ENCODE assay signal across 9 mouse cellular contexts in genomic region chr7:118478835-118479312, GRCm38 (mm10). TPM values are rescaled to one million over a fixed set of nuclear protein-coding genes. Genes with fewer than 3 reads are reported as not detected.
DNase-seq lines count a peak whose midpoint lies in the region; ATAC-seq and TF ChIP-seq lines count a peak whose summit lies in the region.
"Had no signal": no experiment of that assay in that cellular context is flagged by ENCODE, and none has a peak within 500 bp of the region (broad histone marks: within the 10 kb centered on the region; RNA-seq: fewer than 3 reads in every experiment).

No protein-coding gene starts in this region.

- DNase-seq in adipocyte (ENCODE audit: low spot score): peak; percentile 15
- DNase-seq in heart, postnatal 36 days: peak; percentile 65 to 79
- peak; percentile 71 for DNase-seq in lung, postnatal 10 days
- DNase-seq in embryo, embryonic 9.5 days (ENCODE audit: extremely low spot score): no peak
- DNase-seq in frontal cortex, postnatal 14 days (ENCODE audit: low spot score in 2 of 2): no peak
- no peak for DNase-seq in right cerebral cortex, postnatal 10 days (ENCODE audit: low spot score in 2 of 2)

- H3K4me1 ChIP-seq in embryonic fibroblast, embryonic 13.5 days (ENCODE audit: control insufficient read depth, insufficient read depth, low read length): peaks cover 30% of the 10 kb centered on the region
- H3K4me1 ChIP-seq in midbrain, embryonic 16.5 days (ENCODE audit: control insufficient read depth, insufficient read depth, low read length): no peaks in the 10 kb centered on the region

- intact Hi-C loops in heart, postnatal 36 days (cut with DNase I): no loop called here

- TF ChIP-seq CTCF in embryonic fibroblast, embryonic 13.5 days (IDR thresholded peaks at IDR 0.05; ENCODE audit: borderline replicate concordance, insufficient read depth, low read length): no peak

- ATAC-seq in midbrain, embryonic 16.5 days: no peak

- H3K27ac ChIP-seq in embryonic fibroblast, embryonic 13.5 days (ENCODE audit: insufficient read depth, low read length): peak overlapping the region; percentile 81
- H3K27ac ChIP-seq in midbrain, embryonic 16.5 days (ENCODE audit: low read length): no peak overlapping the region

- no peaks in the 10 kb centered on the region for H3K27me3 ChIP-seq in midbrain, embryonic 16.5 days (ENCODE audit: control insufficient read depth, insufficient read depth, low read depth, low read length)

- no peaks in the 10 kb centered on the region for H3K36me3 ChIP-seq in midbrain, embryonic 16.5 days (ENCODE audit: control insufficient read depth, insufficient read depth, low read length)

- no peak overlapping the region for H3K9ac ChIP-seq in midbrain, embryonic 16.5 days (ENCODE audit: low read depth, low read length)

- H3K4me3 ChIP-seq in embryonic fibroblast, embryonic 13.5 days (ENCODE audit: insufficient read depth, low read length): no peak overlapping the region
- no peak overlapping the region for H3K4me3 ChIP-seq in midbrain, embryonic 16.5 days (ENCODE audit: low read depth, low read length)

- WGBS in midbrain, embryonic 16.5 days: 63% methylated on average over 3 of the region's 3 CpGs

- no peaks in the 10 kb centered on the region for H3K9me3 ChIP-seq in midbrain, embryonic 16.5 days (replicated peaks; ENCODE audit: control insufficient read depth, low read length, poor library complexity, severe bottlenecking)

- TF ChIP-seq POLR2A in embryonic fibroblast, embryonic 13.5 days (IDR thresholded peaks at IDR 0.05; ENCODE audit: low read depth, low read length): no peak

- no peak overlapping the region for H3K4me2 ChIP-seq in midbrain, embryonic 16.5 days (ENCODE audit: low read length)

RNA-seq across cellular contexts. Expression of gene Itpripl2, which starts 12.9 kb away (rescaled TPM):
- 76.2 and 98.4 TPM in 2 replicates for polyA plus RNA-seq in embryonic fibroblast, embryonic 13.5 days (2011; ENCODE audit: insufficient read length, low read depth, missing spikeins)
- total RNA-seq in heart, postnatal 36 days (2021): 10 to 100 TPM; 23.1 to 25.1 TPM
- polyA plus RNA-seq in midbrain, embryonic 16.5 days (2015; fragmentation: Nextera tagmentation; extraction: Ambion mirVana): 0.39 and 0.75 TPM in 2 replicates

RNA-seq across cellular contexts. Expression of gene Syt17, which starts 30.9 kb away (rescaled TPM):
- 1.4 and 2.4 TPM in 2 replicates for polyA plus RNA-seq in embryonic fibroblast, embryonic 13.5 days (2011; ENCODE audit: insufficient read length, low read depth, missing spikeins)
- 1 to 10 TPM; 1.5 to 2.1 TPM for total RNA-seq in heart, postnatal 36 days (2021)
- 22.5 and 25.9 TPM in 2 replicates for polyA plus RNA-seq in midbrain, embryonic 16.5 days (2015; fragmentation: Nextera tagmentation; extraction: Ambion mirVana)
- total RNA-seq: hematopoietic stem cell, adult 5-6 weeks had no signal

RNA-seq across cellular contexts. Expression of gene Coq7, which starts 54.3 kb away (rescaled TPM):
- 13.8 and 14.5 TPM in 2 replicates for polyA plus RNA-seq in embryonic fibroblast, embryonic 13.5 days (2011; ENCODE audit: insufficient read length, low read depth, missing spikeins)
- total RNA-seq in heart, postnatal 36 days (2021): 100 to 1,000 TPM; 112 to 113 TPM
- 79.8 and 81.4 TPM in 2 replicates for polyA plus RNA-seq in midbrain, embryonic 16.5 days (2015; fragmentation: Nextera tagmentation; extraction: Ambion mirVana)

Comparison
In these comparisons a context has a peak if more than half of its experiments do, and no peak if none do; other contexts are left out.
1. DNase-seq: peak in adipocyte (single experiment), heart, postnatal 36 days (2 of 2) and lung, postnatal 10 days (single experiment); none in embryo, embryonic 9.5 days (single experiment), frontal cortex, postnatal 14 days (0 of 2) and right cerebral cortex, postnatal 10 days (0 of 2).
2. RNA of gene Itpripl2, which starts 12.9 kb away (polyA plus RNA-seq): 76.2 to 98.4 TPM in embryonic fibroblast, embryonic 13.5 days; 0.39 to 0.75 TPM in midbrain, embryonic 16.5 days; every median in the first group is over 10 times any median in the second.